Mouse (Mus musculus) spleen, postnatal 4 days (tissue): ENCODE measurements around the gene Uox.

ENCODE experiments used
- DNase-seq, 2 experiments: peaks; one replicate each; pipeline ENCODE4 v3.0.0; 2022; ENCODE audit warnings: low spot score in 2 of 2

The Uox gene

DNA sequence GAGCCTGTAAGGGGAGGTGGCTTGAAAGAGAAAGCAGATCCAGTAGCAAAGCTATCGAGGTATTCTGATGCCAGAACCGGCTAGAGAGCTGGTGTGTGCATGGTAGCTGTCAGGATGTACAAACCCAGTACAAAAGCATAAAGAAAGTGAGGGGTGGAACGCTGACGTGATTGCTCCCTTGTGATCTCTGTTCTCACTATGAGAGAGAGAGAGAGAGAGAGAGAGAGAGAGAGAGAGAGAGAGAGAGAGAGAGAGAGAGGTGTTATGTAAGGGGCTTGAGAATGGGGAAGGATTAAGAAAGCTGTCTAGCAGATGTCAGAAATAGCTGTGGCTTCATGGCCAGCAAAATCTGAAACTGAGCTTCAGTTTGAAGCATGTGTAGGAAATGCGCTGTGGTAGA lies 13.7 kb downstream of the Uox start:
- DNase-seq = no peak

DNA sequence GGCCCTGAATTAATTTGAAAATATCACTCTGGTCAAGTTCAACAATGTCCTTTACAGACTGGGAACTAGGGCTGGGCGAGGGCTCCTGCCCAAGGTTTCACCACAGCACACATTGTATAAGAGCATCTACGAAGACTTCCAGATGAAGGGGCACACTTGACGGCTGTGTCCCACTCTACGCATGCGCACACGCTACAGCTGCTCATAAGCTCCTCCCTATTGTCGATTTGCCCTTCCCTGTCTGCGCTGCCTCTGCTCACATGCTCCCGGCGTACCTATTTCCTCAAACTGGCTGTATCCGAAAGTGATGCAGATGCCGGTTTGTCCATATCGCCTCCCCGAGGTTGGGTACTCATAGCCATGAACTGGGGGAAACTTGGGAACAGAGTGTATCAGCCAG lies 16.4 kb downstream of the Uox start:
- DNase-seq = no peak

DNA sequence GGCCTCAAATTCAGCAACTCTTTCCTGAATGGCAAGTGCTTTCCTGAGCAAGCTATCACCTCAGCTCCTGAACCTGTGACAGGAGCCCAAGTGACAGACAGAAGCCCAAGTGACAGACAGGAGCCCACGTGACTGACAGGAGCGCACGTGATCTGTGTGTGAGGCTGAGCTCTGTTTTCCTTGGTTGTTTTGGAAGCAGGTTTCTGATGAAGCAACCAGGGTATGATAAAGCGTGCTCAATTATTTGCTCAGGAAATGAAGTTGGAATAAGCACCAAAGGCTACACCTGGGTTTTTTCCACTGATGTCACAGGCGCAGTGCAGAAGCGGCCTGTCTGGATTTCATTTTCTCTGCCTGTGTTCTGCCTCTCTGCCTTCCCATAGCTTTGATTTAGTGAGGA lies 19.3 kb downstream of the Uox start:
- no peak for DNase-seq

DNA sequence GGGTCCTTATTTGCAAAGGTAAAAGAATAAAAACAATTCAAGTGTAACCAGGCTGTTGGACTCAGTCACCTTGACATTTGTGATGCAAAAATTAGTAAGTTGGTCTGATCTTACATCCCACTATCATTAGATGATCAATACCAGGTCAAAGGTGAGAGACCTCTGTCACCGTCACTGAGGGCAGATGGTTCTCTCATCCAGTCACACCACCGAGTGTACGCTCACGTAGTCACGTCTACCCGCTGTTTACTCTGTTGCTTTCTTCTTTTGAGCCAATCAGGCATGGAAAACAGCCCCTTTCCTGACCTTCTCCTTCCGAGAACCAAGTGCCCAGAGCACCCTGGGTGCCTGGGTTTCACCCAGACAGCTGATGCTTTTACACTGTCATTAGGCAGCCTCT lies 20.9 kb downstream of the Uox start:
- no peak for DNase-seq

DNA sequence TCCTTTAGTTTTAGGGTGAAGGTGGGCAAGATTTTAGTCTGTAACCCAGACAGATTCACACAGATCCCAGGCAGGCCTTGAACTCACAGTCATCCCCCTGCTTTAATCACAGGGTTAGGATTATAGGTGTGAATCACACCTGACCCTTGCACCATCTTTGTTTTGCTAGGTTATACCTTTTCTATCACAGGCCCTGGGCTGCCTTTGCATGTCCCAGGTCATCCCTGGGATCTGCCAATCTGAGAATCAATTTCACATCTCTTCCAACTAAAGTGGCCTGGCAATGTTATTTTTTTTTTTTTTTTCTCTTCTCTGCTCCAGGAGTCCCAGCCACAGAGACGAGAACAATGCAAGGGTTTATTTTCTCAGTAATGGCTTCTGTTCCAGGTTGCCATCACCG lies 21.4 kb downstream of the Uox start:
- no peak for DNase-seq

DNA sequence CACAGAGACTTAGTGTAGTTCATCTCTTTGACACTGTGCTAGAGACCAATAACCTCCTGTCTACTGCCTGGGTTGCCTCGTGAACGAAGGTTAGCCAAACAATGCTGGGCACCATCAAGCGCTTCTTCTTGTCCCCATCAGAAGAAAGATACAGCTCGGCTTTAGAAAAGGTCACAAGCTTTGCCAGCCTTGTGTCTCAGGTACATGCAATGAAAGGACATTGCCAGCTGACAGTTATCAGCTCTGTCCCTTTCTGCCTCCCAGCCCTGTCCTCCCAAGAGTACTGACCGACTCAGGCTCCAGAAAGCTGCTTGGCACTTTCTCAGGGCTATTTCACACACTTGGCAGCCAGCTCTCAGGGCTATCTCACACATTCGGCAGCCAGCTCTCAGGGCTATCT lies 25.2 kb downstream of the Uox start:
- no peak for DNase-seq

DNA sequence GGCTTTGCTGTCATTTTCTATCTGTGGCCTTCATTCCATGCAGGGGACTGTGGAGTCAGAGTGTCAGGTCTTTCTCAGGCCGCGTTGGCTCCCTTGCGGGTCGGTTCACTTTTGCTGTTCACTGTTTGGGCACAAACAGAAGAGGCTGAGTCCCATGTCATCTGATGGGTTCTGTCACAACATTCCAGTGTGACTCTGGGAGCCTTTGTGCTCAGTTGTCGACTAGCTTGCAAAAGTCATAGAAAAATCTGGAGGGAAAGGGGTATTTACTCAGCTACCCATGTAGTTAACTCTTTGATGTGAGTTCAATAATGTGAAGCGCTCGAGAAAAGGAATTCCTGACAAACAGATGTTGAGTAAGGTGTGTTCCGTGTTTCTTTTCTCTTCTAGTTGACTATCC lies 26.2 kb downstream of the Uox start:
- no peak for DNase-seq

DNA sequence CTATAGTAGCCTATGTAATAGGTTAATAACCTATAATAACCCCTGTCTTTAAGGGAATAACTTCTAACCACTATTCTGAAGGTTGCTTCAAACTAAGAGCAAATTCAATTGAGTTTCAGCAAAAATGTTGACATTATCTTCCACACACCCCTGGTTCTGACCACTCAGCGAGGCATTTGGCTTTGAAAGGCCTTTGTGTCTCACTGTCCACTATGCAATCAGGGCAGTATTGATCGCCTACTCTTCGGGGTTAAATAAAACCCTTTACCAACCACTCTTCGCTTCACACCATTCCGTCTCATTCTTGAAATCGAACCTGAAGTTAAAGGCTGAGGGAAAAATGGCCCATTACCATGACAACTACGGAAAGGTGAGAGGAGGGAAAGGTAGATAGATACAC lies 26.6 kb downstream of the Uox start:
- no peak for DNase-seq

DNA sequence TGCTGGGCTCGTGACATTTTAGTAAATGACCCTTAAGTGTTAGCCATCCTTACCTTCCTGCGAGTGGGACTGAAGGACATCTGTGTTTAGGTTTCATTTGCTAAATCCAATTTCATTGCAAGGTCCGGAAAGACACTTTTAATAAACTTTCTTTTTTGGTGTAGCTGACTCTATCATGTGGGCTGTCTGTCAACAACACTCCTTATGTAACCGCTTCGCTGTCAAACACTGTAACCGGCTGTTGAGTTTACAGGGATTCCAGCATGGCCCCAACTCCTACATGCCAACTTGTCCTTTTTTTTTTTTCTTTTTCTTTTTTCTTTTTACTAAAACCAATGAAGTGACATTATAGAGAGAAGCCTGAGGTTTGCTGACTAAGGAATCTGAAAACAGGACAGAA lies 28.2 kb downstream of the Uox start:
- no peak for DNase-seq

DNA sequence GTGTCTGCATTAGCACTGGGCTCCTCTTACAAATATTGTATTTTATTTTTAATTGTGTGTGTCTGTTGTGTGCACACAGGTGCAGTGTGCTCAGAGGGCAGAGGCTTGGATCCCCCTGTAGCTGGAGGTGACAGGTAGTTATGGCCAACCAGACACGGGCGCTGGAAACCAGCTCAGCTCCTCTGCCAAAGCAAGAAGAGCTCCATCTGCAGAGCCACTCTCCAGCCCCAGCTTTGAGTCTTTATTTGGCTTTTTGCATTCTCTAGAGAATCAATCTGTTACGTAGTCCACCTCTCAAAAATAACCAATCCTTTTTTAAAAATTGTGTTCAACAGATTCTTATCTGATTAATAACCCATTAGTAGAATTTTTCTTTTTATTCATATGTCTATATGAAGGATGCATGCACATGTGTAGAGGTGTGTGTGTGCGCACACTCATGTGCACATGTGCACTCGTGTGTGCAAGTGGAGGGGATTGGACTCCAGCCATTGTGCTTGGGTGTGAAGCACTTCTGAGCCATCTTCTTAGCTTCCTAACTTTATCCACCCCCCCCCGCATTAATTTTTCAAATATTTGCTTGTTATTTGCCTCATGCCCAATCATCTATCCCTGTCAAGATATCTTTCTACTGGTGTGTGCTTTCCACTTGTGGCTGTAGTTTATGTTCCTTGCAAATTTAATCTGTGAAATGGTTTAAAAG lies 29.1 kb downstream of the Uox start:
- DNase-seq = no peak

DNA sequence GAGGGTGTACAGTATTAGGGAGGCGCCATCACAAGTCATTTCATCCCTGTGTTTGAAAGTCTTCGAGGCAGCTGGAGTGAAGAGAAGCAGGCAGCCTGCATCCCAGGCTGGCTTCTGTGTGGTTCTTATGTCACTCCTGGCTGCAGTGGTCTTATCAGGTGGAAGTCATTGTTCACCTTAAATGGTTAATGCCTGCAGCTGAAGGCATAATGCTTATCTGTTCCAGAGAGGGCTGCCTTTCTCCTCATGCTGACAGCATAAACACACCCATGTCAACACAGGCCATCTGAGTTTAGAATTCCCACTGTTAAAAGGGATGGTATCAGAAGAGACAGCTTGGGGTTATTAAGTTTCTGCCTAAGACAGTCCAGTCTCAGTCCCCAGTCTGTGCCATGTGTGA lies 31.0 kb downstream of the Uox start:
- DNase-seq = no peak

DNA sequence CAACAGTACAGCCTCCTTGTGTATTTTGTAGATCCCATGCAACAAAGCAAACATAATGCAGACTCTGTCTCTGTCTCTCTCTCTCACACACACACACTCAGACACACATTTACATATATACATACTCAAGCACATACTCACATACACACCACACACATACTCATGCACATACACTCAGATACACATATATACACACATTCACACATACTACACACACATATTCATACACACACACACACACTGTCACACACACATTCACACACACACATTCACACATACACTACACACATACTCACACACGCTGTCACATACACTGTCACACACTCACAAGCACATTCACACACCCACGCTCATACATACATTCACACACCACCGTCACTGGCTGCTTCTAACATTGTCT lies 32.3 kb downstream of the Uox start:
- DNase-seq = no peak

DNA sequence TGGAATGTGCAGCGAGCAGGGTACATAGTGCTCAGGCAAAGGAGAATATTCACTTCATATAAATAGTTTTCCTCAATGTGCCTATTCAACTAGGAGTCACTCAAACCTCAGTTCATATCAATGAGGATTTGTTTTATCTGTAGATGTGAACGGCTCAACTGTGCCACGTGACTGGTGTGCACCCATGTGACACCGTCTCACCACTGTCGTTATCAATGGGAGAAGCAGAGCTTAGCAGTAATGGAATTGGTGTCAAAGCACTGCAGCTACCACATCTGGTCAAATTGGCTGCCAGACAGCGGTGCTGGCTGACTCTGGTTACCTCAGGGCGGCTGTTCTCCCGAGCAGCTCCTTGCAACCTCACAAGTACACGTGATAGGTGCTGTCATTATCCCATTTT lies 34.4 kb downstream of the Uox start:
- DNase-seq = no peak

DNA sequence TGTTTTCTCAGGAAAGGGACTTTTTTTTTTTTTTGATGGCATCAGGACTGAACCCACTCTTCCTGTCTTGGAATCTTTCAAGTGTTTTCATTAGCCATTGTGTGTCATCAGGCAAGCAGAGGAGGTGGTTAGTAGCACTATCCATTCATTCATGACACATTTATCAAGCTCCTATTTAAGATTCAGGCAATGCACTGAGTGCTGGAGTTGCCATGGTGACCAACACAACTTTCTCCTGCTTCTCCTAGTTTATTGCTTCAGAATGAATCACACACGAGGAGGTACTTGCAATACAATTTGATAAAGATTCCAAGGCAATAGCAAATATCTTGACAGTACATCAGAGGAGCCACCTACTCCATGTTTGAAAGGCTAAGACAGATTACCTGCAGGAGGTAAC lies 37.1 kb downstream of the Uox start:
- DNase-seq = no peak

DNA sequence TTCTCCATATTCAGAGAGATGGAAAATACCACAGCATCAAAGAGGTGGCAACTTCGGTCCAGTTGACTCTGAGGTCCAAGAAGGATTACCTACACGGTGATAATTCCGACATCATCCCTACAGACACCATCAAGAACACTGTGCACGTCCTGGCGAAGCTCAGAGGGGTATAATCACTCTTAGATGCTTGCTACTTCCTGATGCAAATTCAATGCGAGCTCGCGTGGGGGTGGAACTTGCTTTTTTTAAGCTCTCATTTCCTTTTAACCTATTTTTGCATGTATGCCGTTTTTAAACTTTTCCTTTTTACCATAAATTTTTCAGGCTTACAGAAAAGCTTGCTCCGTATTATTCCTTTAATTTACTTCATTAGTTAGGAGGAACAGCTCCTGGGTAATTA lies 40.1 kb downstream of the Uox start:
- DNase-seq = no peak

DNA sequence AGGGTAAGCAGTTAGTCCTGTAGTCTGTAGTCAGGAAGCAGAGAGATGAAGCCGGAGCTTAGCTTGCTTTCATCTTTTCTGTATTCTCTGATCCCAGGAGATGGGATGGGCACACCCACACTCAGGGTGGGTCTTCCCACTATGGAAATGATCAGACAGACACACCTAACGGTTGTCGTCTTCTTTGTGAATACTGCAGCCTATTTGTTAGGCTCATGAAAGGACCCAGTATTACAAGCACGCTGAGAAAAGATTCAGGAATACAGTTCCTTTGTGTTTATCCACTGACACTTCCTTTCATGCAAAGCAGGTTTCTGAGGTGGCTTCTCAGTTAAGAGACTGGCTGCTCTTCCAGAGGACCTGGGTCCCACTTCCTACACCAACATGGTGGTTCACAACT lies 41.0 kb downstream of the Uox start:
- DNase-seq = no peak

DNA sequence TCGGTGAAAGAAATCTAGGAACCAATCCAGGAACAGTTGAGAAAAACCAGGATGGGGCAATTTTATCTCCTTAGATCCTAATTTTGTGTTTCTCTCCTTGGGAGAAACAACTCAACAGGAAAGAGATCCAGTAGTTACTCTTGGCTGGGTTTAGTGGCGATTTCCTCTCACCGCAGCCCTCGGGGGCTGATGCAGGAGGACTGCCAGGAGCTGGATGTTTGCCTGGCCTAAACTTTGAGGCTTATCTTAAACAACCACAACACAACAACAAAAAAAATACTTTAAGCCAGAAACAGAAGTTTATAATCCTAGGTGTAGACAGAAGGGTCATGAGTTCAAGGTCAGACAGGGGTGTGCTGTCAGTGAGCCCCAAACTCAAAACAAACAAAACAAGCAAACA lies 41.6 kb downstream of the Uox start:
- no peak for DNase-seq

DNA sequence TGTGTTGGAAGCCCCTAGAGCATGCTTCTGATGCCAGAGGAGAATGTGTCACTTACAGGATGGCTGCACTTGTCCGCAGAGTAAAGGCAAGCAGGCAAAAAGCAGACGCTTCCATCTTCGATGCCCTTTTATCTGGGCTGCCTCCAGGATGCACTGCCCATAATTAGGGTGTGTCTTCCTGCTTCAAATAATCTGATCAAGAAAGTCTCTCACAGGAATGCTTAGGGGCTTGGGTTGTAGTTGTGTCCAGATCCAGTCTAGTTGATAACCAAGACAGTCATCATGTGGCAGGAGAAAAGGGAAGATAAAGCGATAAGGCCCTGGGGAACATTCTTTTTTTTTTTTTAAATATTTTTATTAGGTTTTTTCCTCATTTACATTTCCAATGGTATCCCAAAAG lies 45.3 kb downstream of the Uox start, which contains the start of gene Dnase2b:
Dnase2b (minus strand) TSS at position 101 of the 400 bp plus-strand sequence.
- DNase-seq = no peak

DNA sequence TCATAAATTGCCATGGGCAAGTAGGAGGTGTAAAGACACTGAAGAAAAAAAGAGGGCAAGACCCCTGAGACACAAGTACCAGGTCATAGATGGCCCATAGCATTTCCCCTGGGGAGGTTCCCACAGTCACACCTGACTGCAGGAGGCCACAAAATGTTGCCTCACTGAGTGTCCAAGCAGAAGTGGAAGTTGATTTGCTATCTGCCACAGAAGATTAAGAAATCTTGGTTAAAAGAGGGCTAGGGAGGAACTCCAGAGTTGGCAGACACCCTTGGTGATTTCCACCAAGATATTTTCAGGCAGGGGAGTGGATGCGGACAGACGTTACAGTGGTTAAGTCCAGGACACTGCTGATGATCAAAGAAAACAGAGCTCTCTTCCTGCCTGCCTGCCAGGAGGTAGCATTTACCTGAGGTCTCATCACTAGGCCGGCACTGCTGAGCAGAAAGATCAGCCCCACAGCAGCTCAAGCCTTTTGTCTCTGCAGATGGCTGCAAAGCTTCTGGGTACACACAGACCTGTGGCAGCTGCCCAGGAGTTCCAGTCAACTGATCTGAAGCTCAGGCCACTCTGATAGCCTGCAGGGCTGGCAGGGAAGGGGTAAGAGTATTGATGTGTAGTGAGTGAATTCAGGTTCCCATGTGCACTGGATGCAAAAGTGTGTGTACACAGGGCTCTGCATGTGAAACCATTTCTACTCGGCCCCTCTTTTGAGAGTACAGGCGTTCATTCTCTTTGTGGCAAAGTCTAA lies 46.5 kb downstream of the Uox start:
- DNase-seq = no peak

DNA sequence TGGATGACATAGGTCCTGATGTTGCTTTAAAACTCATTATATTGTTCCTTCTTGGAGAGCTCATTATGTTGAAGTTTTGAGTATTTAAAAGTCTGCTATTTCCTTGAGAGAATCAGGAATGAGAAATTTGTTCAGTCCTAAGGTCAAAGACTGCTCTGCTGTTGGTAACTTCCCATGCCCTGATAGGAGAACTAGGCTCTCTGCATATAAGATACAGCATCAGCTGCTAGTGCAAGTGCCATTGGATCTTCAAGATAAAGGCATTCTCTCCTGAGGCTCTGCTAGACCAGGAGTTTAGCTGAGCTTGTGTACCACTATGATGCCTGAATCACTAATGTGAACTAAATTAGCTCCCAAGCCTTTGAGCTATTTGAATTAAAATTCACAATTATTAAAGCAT lies 47.7 kb downstream of the Uox start:
- DNase-seq = no peak

DNA sequence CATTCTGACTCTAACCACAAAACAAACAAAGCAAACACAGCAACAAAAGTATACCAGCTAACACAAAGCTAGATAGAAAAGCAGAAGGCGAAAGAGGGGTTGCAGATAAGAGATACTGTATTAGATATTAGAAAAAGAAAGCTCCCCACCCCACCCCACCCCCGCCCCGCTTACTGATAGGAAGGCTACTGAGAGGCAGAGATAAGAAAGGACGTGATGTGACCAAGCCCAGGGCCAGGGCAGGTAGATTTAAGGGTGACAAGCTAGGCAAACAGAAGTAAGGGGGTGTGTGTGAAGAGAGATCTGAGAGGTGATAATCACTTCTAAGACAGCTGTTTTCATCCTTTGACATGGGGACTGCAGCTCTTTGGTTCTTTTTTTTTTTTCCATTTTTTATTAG lies 48.1 kb downstream of the Uox start:
- DNase-seq = no peak

DNA sequence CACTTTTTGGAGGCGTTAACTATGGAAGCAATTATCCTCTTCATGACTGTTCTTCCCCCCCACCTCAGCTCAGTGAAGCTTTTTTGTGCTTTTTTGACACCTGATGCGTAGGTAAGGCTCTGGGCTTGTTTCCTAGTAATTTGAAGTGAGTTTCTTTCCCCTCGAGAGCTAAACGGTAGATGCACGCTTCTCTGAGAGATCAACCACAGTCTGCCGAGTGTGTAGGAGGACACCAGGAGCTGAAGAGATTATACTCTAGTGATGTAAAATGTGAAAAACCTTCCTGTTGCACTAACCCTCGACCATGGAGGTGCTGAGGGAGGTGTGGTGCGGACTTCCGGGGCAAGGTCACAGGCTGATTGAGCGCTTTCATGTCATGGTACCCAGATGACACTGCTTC lies 49.9 kb downstream of the Uox start:
- DNase-seq = no peak

DNA sequence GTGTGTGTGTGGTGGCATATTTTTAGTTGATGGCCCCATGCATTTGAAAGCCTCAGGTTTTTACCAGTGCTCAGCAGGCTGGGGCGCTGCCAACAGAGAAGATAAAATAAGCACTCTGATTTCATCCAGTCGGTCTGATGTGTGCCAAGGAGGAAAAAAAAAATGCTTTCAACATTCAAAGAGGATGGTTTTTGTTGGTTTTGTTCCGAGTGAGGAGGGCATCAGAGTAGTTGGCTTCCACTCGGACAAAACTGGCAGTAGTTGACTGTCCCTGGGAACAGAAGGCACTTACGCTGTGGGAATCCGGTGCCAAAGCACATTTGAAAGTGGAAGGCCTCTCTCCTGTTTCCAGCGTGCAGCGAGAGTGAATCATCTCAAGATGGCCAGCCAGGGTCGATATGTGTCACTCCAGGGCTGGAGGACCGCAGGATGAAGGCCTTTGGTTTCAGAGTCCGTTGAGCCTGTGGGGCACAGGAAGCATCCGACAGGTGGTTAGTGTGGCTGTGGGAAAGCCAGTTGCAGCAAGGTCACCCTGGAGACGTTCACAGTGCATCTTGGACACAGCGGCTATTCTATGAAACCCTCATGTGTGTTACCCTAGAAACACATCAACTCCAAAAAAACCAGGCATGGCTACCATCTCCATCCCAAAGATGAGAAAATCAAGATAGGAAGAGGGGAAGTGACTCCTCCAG lies 50.5 kb downstream of the Uox start:
- DNase-seq = no peak
